Comparison of ENCODE assay signal across 8 mouse cellular contexts in the genomic region with DNA sequence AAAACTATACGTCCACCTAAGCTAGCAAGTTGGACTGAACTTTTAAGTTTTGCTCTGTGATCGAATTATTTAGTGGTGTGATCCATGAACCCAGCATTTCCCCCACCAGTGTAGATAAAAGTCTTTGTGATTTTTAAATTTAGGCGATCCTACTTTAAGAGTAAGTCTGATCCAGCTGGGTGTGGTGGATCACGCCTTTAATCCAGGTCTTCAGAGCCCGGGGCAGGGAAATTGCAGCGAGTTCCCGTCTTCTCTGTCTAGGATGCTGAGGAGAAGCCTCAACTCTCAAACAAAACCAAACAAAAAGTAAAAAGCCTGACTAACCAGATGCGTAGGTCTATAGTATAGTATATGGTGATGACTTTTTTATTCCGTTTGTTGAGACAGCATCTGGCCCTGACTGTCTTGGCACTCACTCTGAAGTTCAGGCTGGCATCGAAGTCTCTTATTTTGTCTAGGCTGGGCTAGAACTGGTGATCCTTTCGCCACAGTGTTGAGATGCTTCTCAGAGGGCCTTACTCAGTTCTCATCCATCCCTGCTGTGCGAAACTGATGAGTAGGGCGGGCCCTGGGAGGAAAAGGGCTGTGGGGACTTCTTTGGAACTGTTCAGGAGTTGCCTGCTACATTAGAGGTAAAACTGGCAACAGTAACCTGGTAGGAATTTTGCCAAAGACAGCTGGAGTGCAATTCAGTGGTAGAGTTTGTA. TPM values are rescaled to one million over a fixed set of nuclear protein-coding genes. Genes with fewer than 3 reads are reported as not detected.
DNase-seq lines count a peak whose midpoint lies in the region; ATAC-seq lines count a peak whose summit lies in the region.

No protein-coding gene starts in this region.

- DNase-seq in forebrain, embryonic 14.5 days (ENCODE audit: low spot score) = no peak
- no peak for DNase-seq in Muller cell, postnatal 12 days (ENCODE audit: inconsistent ontology term)
- DNase-seq in frontal cortex, postnatal 36 days (ENCODE audit: low spot score in 2 of 2) = no peak
- DNase-seq in T-cell, adult 2 months (ENCODE audit: low spot score) = no peak

- no peak overlapping the region for H3K27ac ChIP-seq in forebrain, embryonic 14.5 days (ENCODE audit: low read depth, low read length)
- no peak overlapping the region for H3K27ac ChIP-seq in limb, embryonic 12.5 days
- peak overlapping the region; percentile 48; the same call in 1 of the 2 replicates for H3K27ac ChIP-seq in stomach, embryonic 14.5 days (ENCODE audit: low read length)

- peak overlapping the region; percentile 86 for H3K4me2 ChIP-seq in forebrain, embryonic 14.5 days (ENCODE audit: low read length)
- H3K4me2 ChIP-seq in limb, embryonic 12.5 days = peak overlapping the region; percentile 86
- peak overlapping the region; percentile 83 for H3K4me2 ChIP-seq in stomach, embryonic 14.5 days (replicated peaks; ENCODE audit: low read depth, low read length)

- H3K4me3 ChIP-seq in megakaryocyte, embryonic 14.5 days (replicated peaks) = peak overlapping the region; percentile 92
- peak overlapping the region; percentile 67 for H3K4me3 ChIP-seq in forebrain, embryonic 14.5 days (ENCODE audit: low read depth, low read length)
- peak overlapping the region; percentile 64 for H3K4me3 ChIP-seq in limb, embryonic 12.5 days (replicated peaks)
- H3K4me3 ChIP-seq in stomach, embryonic 14.5 days (ENCODE audit: low read depth, low read length) = peak overlapping the region; percentile 55

- ATAC-seq in megakaryocyte, adult 5-6 weeks (ENCODE audit: poor library complexity, severe bottlenecking) = no peak
- 0 out of 2 replicates have a peak, but pooled peaks have one; percentile 4 for ATAC-seq in forebrain, embryonic 14.5 days
- ATAC-seq in limb, embryonic 12.5 days (ENCODE audit: insufficient number of reproducible peaks, insufficient read depth, low FRiP score, low TSS enrichment, low read depth) = no peak
- no peak for ATAC-seq in stomach, embryonic 14.5 days (ENCODE audit: insufficient number of reproducible peaks, insufficient read depth, low FRiP score, low read depth)

- H3K36me3 ChIP-seq in megakaryocyte, embryonic 14.5 days (replicated peaks; ENCODE audit: low read length) = no peaks in the 10 kb centered on the region
- no peaks in the 10 kb centered on the region for H3K36me3 ChIP-seq in forebrain, embryonic 14.5 days (ENCODE audit: control insufficient read depth, insufficient read depth, low read length)
- no peaks in the 10 kb centered on the region for H3K36me3 ChIP-seq in limb, embryonic 12.5 days
- no peaks in the 10 kb centered on the region; the same call in 1 of the 2 replicates for H3K36me3 ChIP-seq in stomach, embryonic 14.5 days (ENCODE audit: control insufficient read depth, insufficient read depth, low read length)

- 28% methylated on average over 13 of the region's 13 CpGs for WGBS in forebrain, embryonic 14.5 days
- 31% methylated on average over 13 of the region's 13 CpGs for WGBS in limb, embryonic 12.5 days
- 29% methylated on average over 13 of the region's 13 CpGs for WGBS in stomach, embryonic 14.5 days

- no peaks in the 10 kb centered on the region for H3K9me3 ChIP-seq in megakaryocyte, embryonic 14.5 days
- H3K9me3 ChIP-seq in forebrain, embryonic 14.5 days (replicated peaks; ENCODE audit: control insufficient read depth, low read length) = no peaks in the 10 kb centered on the region
- no peaks in the 10 kb centered on the region for H3K9me3 ChIP-seq in limb, embryonic 12.5 days
- no peaks in the 10 kb centered on the region for H3K9me3 ChIP-seq in stomach, embryonic 14.5 days (ENCODE audit: control insufficient read depth, low read depth, low read length)

- peaks cover 10% of the 10 kb centered on the region for H3K4me1 ChIP-seq in megakaryocyte, embryonic 14.5 days
- no peaks in the 10 kb centered on the region for H3K4me1 ChIP-seq in forebrain, embryonic 14.5 days (ENCODE audit: control insufficient read depth, insufficient read depth, low read length)
- no peaks in the 10 kb centered on the region for H3K4me1 ChIP-seq in limb, embryonic 12.5 days (replicated peaks)
- H3K4me1 ChIP-seq in stomach, embryonic 14.5 days (ENCODE audit: control insufficient read depth, insufficient read depth, low read length) = 0 out of 2 replicates have a peak, but pooled peaks cover 2% of the 10 kb centered on the region

- H3K9ac ChIP-seq in forebrain, embryonic 14.5 days (ENCODE audit: low read length) = peak overlapping the region; percentile 79
- no peak overlapping the region; the same call in 1 of the 2 replicates for H3K9ac ChIP-seq in limb, embryonic 12.5 days (replicated peaks)
- H3K9ac ChIP-seq in stomach, embryonic 14.5 days (replicated peaks; ENCODE audit: low read depth, low read length) = peak overlapping the region; percentile 69

- peaks cover 46% of the 10 kb centered on the region for H3K27me3 ChIP-seq in megakaryocyte, embryonic 14.5 days (replicated peaks)
- H3K27me3 ChIP-seq in forebrain, embryonic 14.5 days (replicated peaks; ENCODE audit: control insufficient read depth, insufficient read depth, low read length) = 0 out of 2 replicates have a peak, but pooled peaks cover 9% of the 10 kb centered on the region
- peaks cover 21% of the 10 kb centered on the region for H3K27me3 ChIP-seq in limb, embryonic 12.5 days
- H3K27me3 ChIP-seq in stomach, embryonic 14.5 days (ENCODE audit: control insufficient read depth, insufficient read depth, low read length) = no peaks in the 10 kb centered on the region

RNA-seq across cellular contexts. Expression of gene Mboat1, which starts 0.8 kb away (rescaled TPM):
- 0.51 and 0.95 TPM in 2 replicates for polyA plus RNA-seq in megakaryocyte, embryonic 14.5 days (2012; ENCODE audit: insufficient read depth, low replicate concordance)
- 19.1 and 19.8 TPM in 2 replicates for total RNA-seq in megakaryocyte, adult 5-6 weeks (2015)
- total RNA-seq in megakaryocyte, adult 5-6 weeks (2017) = 13.5 and 15.2 TPM in 2 replicates
- 2.2 and 2.3 TPM in 2 replicates for polyA plus RNA-seq in forebrain, embryonic 14.5 days (2014; fragmentation: Nextera tagmentation; extraction: Ambion mirVana)
- polyA plus RNA-seq in limb, embryonic 12.5 days (2016; fragmentation: Nextera tagmentation; extraction: Ambion mirVana) = 6.8 and 7.4 TPM in 2 replicates
- polyA plus RNA-seq in stomach, embryonic 14.5 days (2014; fragmentation: Nextera tagmentation; extraction: Ambion mirVana) = 38.2 and 45.7 TPM in 2 replicates
